Mouse (Mus musculus) G1E (cell line): ENCODE data around the gene Ctcf. TPM values are rescaled to one million over a fixed set of nuclear protein-coding genes. Genes with fewer than 3 reads are reported as not detected.
A peak's percentile ranks its signal among the peaks of the same experiment; 100 is the strongest.

Experiments
- ATAC-seq: 2 replicates; pipeline ENCODE4 v1.8.0; 2016; ENCODE audit warnings: mild to moderate bottlenecking; ENCODE audit not compliant: insufficient number of reproducible peaks, poor library complexity, low FRiP score, severe bottlenecking; ENCODE audit errors: extremely low read depth
- DNase-seq: peaks from one replicate; pipeline ENCODE4 v3.0.0; 2012; ENCODE audit warnings: low spot score
- H3K27me3 ChIP-seq: 2 replicates; pipeline ENCODE4 v1.6.1; 2012; ENCODE audit warnings: mild to moderate bottlenecking, low read length, inconsistent platforms; ENCODE audit not compliant: insufficient read depth
- H3K36me3 ChIP-seq: replicated peaks from 2 replicates; pipeline ENCODE3; 2012; ENCODE audit warnings: mild to moderate bottlenecking, inconsistent platforms
- H3K4me1 ChIP-seq: 2 replicates; pipeline ENCODE4 v1.6.1; 2012; ENCODE audit warnings: low read depth, low read length, inconsistent platforms, mixed read lengths; ENCODE audit not compliant: insufficient read depth
- H3K4me3 ChIP-seq: 2 replicates; pipeline ENCODE4 v1.5.1; 2012; ENCODE audit warnings: low read depth, mild to moderate bottlenecking, inconsistent platforms, low read length, moderate library complexity, mixed read lengths
- H3K9me3 ChIP-seq: replicated peaks from 2 replicates; pipeline ENCODE4 v1.6.1; 2012; ENCODE audit warnings: inconsistent platforms
- CTCF ChIP-seq: IDR thresholded peaks from 2 replicates; pipeline ENCODE4 v1.5.1; 2012; ENCODE audit warnings: low read depth, low read length, inconsistent platforms, mixed read lengths
- GATA1 ChIP-seq: IDR thresholded peaks from 2 replicates; pipeline ENCODE4 v1.6.1; 2012; ENCODE audit warnings: borderline replicate concordance, low read length, inconsistent platforms, mixed read lengths
- GATA2 ChIP-seq: IDR thresholded peaks from 2 replicates; pipeline ENCODE4 v1.6.1; 2012; ENCODE audit warnings: low read depth, low read length, inconsistent platforms, borderline replicate concordance
- POLR2AphosphoS5 ChIP-seq: IDR thresholded peaks from 2 replicates; pipeline ENCODE4 v1.6.1; 2012; ENCODE audit warnings: low read depth, low read length, inconsistent platforms; ENCODE audit not compliant: insufficient replicate concordance
- TAL1 ChIP-seq: conservative IDR thresholded peaks from 2 replicates; pipeline ENCODE4 v1.6.1; 2012; ENCODE audit warnings: low read depth, low read length, inconsistent platforms, mixed read lengths
- polyA plus RNA-seq: library from polyadenylated mRNA; stranded (reverse); fragments of >175 nt; gene quantifications from 2 replicates; pipeline ENCODE4 v1.2.3, GENCODE M21; 2012
- total RNA-seq, 2 experiments: library from RNA; stranded (forward) in 1 of 2; stranded (reverse) in 1 of 2; fragments of 200-1000 nt in 1 of 2; fragments of >200 nt in 1 of 2; fragmentation: Nextera tagmentation in 1 of 2; gene quantifications; 2 replicates each; pipeline ENCODE4 v1.2.3; 2014 to 2017

Ctcf gene
- total and polyA plus RNA-seq, 3 experiments, result 78.9 to 155 (median 133) TPM

GRCm38 (mm10) chr8:105694051-105694799 lies 57.9 kb downstream of the Ctcf start:
- Histone ChIP-seq H3K4me1 (peaks cover 17% of the 10 kb centered on the region), H3K36me3 (peaks cover 48% of the 10 kb centered on the region), H3K27me3 (peaks cover 28% of the 10 kb centered on the region), H3K4me3 (peak overlapping the region; percentile 58; the same call in 1 of the 2 replicates), H3K9me3 (no peaks in the 10 kb centered on the region)
- ATAC-seq, result no peak
- TF ChIP-seq TAL1, result no peak
- no peak for TF ChIP-seq CTCF
- no peak for TF ChIP-seq POLR2AphosphoS5
- no peak for TF ChIP-seq GATA2
- TF ChIP-seq GATA1, result no peak
- no peak for DNase-seq

GRCm38 (mm10) chr8:105695080-105695780 lies 58.9 kb downstream of the Ctcf start:
- H3K4me3 ChIP-seq, result no peak overlapping the region
- peaks cover 27% of the 10 kb centered on the region for H3K4me1 ChIP-seq
- ATAC-seq (no peak), DNase-seq (no peak)
- H3K36me3 ChIP-seq, result peaks cover 58% of the 10 kb centered on the region
- H3K9me3 ChIP-seq, result no peaks in the 10 kb centered on the region
- H3K27me3 ChIP-seq, result peaks cover 21% of the 10 kb centered on the region
- TF ChIP-seq POLR2AphosphoS5 (no peak), GATA1 (no peak), GATA2 (no peak), CTCF (no peak), TAL1 (no peak)

- no peak for DNase-seq
- H3K27me3 ChIP-seq, result peaks cover 9% of the 10 kb centered on the region
- no peak for ATAC-seq
- H3K4me3 ChIP-seq, result no peak overlapping the region
- H3K9me3 ChIP-seq, result no peaks in the 10 kb centered on the region
- peaks cover 64% of the 10 kb centered on the region for H3K36me3 ChIP-seq
- TF ChIP-seq GATA2, result no peak
- TF ChIP-seq GATA1, result no peak
- TF ChIP-seq POLR2AphosphoS5, result no peak
- no peak for TF ChIP-seq CTCF
- TF ChIP-seq TAL1, result no peak
- H3K4me1 ChIP-seq, result peaks cover 40% of the 10 kb centered on the region
These were observed 60.9 kb downstream of the Ctcf start for GRCm38 (mm10) chr8:105697196-105697780.

- TF ChIP-seq GATA2, result no peak
- no peak for TF ChIP-seq TAL1
- TF ChIP-seq GATA1, result no peak
- TF ChIP-seq POLR2AphosphoS5, result no peak
- TF ChIP-seq CTCF, result no peak
These were observed 62.4 kb downstream of the Ctcf start for GRCm38 (mm10) chr8:105698734-105699133.

GRCm38 (mm10) chr8:105699488-105700215 lies 63.3 kb downstream of the Ctcf start:
- H3K4me1 ChIP-seq, result peaks cover 45% of the 10 kb centered on the region
- no peak for TF ChIP-seq GATA1
- TF ChIP-seq POLR2AphosphoS5, result no peak
- TF ChIP-seq CTCF, result no peak
- no peak for TF ChIP-seq TAL1
- ATAC-seq (no peak), DNase-seq (no peak)
- H3K36me3 ChIP-seq, result peaks cover 83% of the 10 kb centered on the region
- no peaks in the 10 kb centered on the region for H3K9me3 ChIP-seq
- H3K4me3 ChIP-seq, result peak overlapping the region; percentile 79; the same call in 1 of the 2 replicates
- H3K27me3 ChIP-seq, result no peaks in the 10 kb centered on the region

More at GRCm38 (mm10) chr8:105698734-105699133, 62.4 kb downstream of the Ctcf start:
- ATAC-seq (no peak), DNase-seq (no peak)
- Histone ChIP-seq H3K4me1 (peaks cover 50% of the 10 kb centered on the region), H3K4me3 (no peak overlapping the region), H3K27me3 (no peaks in the 10 kb centered on the region), H3K36me3 (peaks cover 79% of the 10 kb centered on the region), H3K9me3 (no peaks in the 10 kb centered on the region)
